Mouse (Mus musculus) liver, embryonic 13.5 days (tissue): Measurements from ENCODE around the gene Wnt3a. TPM values are rescaled to one million over a fixed set of nuclear protein-coding genes. Genes with fewer than 3 reads are reported as not detected.
A peak's percentile ranks its signal among the peaks of the same experiment; 100 is the strongest.
"Not testable (repeated sequence)": the region's sequence is repeated elsewhere in the genome, so short reads cannot be mapped to it uniquely, and the experiment has no call there.

Experiments used
- ATAC-seq: fragments of 200-750 bp; cut with Nextera tagmentation; 2 replicates; pipeline ENCODE4 v1.8.0; 2017; ENCODE audit warnings: low read depth, mild to moderate bottlenecking, moderate number of reproducible peaks, moderate library complexity
- DNase-seq: peaks from one replicate; pipeline ENCODE4 v3.0.0; 2022
- H3K27ac ChIP-seq: fragments of 300-500 bp; sonication (generic); 2 replicates; pipeline ENCODE4 v1.5.1; 2015; ENCODE audit warnings: moderate library complexity, mild to moderate bottlenecking, inconsistent platforms
- H3K27me3 ChIP-seq: fragments of 300-500 bp; sonication (generic); 2 replicates; pipeline ENCODE4 v1.6.1; 2015; ENCODE audit warnings: mild to moderate bottlenecking, inconsistent platforms
- H3K36me3 ChIP-seq: fragments of 300-500 bp; sonication (generic); 2 replicates; pipeline ENCODE4 v1.6.1; 2015; ENCODE audit warnings: mild to moderate bottlenecking, inconsistent platforms
- H3K4me1 ChIP-seq: fragments of 300-500 bp; sonication (generic); replicated peaks from 2 replicates; pipeline ENCODE4 v1.6.1; 2015; ENCODE audit warnings: inconsistent platforms
- H3K4me2 ChIP-seq: fragments of 300-500 bp; sonication (generic); 2 replicates; pipeline ENCODE4 v1.6.1; 2015; ENCODE audit warnings: inconsistent platforms, mild to moderate bottlenecking, moderate library complexity
- H3K4me3 ChIP-seq: fragments of 300-500 bp; sonication (generic); replicated peaks from 2 replicates; pipeline ENCODE4 v1.5.1; 2015; ENCODE audit warnings: mild to moderate bottlenecking, inconsistent platforms
- H3K9ac ChIP-seq: fragments of 300-500 bp; sonication (generic); 2 replicates; pipeline ENCODE4 v1.6.1; 2015; ENCODE audit warnings: mild to moderate bottlenecking, inconsistent platforms
- H3K9me3 ChIP-seq: fragments of 300-500 bp; sonication (generic); replicated peaks from 2 replicates; pipeline ENCODE4 v1.6.1; 2016; ENCODE audit warnings: inconsistent platforms
- WGBS: fragments of 180-500 bp; shearing (Covaris S2); methylation state at CpG from one replicate; pipeline ENCODE4 v1.1.7; 2015; ENCODE audit not compliant: insufficient replicate concordance; 5-methylcytosine and 5-hydroxymethylcytosine counted together
- polyA plus RNA-seq: library from polyadenylated mRNA; unstranded; fragments of >200 nt; fragmentation: Nextera tagmentation; extraction: Ambion mirVana; gene quantifications from 2 replicates; pipeline ENCODE4 v1.2.1, GENCODE M21; 2015

Wnt3a gene
- polyA plus RNA-seq, 1 experiment from 2014 or later, result not detected

DNA sequence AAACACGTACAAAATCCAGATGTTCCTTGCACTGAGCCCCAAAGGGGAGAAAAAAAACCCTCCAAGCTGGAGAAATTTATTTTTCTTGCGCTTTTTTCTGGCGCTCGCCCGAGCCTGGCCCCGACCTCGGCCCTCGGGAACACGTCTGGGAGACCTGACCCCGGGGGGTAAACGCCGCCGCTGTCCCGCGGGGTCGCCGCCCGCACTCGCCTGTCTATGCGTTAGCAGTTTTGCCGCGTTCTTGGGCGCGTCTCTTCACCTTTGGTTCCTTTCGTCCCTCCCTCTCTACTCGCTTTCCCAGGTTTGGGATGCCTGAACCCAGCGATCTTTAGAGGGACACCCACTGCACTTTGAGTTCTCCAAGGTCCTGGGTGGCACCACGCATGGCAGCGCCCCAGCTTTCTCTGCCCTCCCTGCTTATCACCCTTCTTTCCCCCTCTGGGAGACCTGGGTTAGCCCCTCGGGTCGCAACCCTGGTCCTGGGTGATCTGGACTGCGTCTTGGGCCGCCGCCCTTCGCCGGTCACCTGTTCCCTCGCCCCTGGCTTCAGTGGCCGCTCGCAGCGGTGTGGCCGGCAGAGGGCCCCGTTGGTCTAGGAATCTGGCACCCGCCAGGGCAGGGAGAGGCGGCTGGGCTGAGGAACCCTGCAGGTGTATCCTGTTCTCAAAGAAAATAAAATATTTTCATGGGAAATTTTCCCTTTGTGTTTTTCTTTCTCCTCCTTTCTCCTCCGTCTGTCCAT lies 17.0 kb upstream of the Wnt3a start:
- peak; percentile 32; the same call in 1 of the 2 replicates for ATAC-seq

GRCm38 (mm10) chr11:59306461-59307421 lies 16.2 kb upstream of the Wnt3a start, which contains the start of gene Wnt9a:
TSS of gene Wnt9a (plus strand) at chr11:59306928.
- peak within 1 kb of the TSS; percentile 64 for H3K4me2 ChIP-seq
- ATAC-seq, result peak; percentile 46
- H3K27ac ChIP-seq, result no peak within 1 kb of the TSS
- WGBS, result 1% methylated on average over 122 of the region's 128 CpGs
- no peaks in the 10 kb centered on the region for H3K36me3 ChIP-seq
- peaks cover 93% of the 10 kb centered on the region for H3K27me3 ChIP-seq
- no peak for DNase-seq
- 0 out of 2 replicates have a peak, but pooled peaks cover 6% of the 10 kb centered on the region for H3K4me1 ChIP-seq
- no peaks in the 10 kb centered on the region for H3K9me3 ChIP-seq
- peak within 1 kb of the TSS; percentile 54 for H3K4me3 ChIP-seq
- H3K9ac ChIP-seq, result no peak within 1 kb of the TSS

More for the DNA sequence above, 17.0 kb upstream of the Wnt3a start:
- H3K36me3 ChIP-seq, result no peaks in the 10 kb centered on the region
- 0 out of 2 replicates have a peak, but pooled peaks cover 6% of the 10 kb centered on the region for H3K4me1 ChIP-seq
- DNase-seq, result peak; percentile 24
- 3% methylated on average over 45 of the region's 45 CpGs for WGBS
- H3K27ac ChIP-seq, result no peak overlapping the region
- H3K4me3 ChIP-seq, result peak overlapping the region; percentile 54
- H3K4me2 ChIP-seq, result peak overlapping the region; percentile 64
- no peak overlapping the region for H3K9ac ChIP-seq
- H3K9me3 ChIP-seq, result no peaks in the 10 kb centered on the region
- peaks cover 96% of the 10 kb centered on the region for H3K27me3 ChIP-seq

DNA sequence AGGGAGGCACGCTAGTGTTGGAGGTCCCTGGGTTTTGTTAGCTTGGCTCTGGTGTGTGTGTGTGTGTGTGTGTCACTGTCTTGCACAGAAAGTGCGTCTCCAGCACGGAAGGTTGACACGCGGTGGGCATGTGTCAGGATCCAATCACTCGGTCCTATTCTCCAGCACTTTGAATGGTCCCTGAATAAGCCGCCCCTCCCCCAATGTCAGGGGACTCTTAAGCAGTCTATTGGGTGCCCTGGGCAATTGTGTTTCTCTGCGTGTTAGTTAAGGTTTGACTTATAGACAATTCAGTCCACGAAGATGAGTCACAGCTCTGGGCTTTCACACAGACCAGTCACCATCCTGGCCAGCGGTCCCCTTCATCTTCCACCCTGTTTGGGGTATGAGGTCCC lies 15.3 kb upstream of the Wnt3a start:
- Histone ChIP-seq H3K4me3 (no peak overlapping the region), H3K4me2 (no peak overlapping the region; the same call in 1 of the 2 replicates), H3K9me3 (no peaks in the 10 kb centered on the region), H3K4me1 (0 out of 2 replicates have a peak, but pooled peaks cover 6% of the 10 kb centered on the region), H3K27ac (no peak overlapping the region), H3K36me3 (no peaks in the 10 kb centered on the region), H3K9ac (no peak overlapping the region), H3K27me3 (peaks cover 92% of the 10 kb centered on the region)
- no peak for DNase-seq
- WGBS, result 8% methylated on average over 10 of the region's 10 CpGs
- ATAC-seq, result no peak

GRCm38 (mm10) chr11:59305008-59305820 lies 14.7 kb upstream of the Wnt3a start:
- Histone ChIP-seq H3K4me2 (no peak overlapping the region), H3K9me3 (no peaks in the 10 kb centered on the region), H3K36me3 (no peaks in the 10 kb centered on the region), H3K27ac (no peak overlapping the region), H3K4me1 (0 out of 2 replicates have a peak, but pooled peaks cover 6% of the 10 kb centered on the region), H3K9ac (no peak overlapping the region), H3K4me3 (no peak overlapping the region), H3K27me3 (peaks cover 92% of the 10 kb centered on the region)
- DNase-seq, result no peak
- no peak for ATAC-seq
- WGBS, result 34% methylated on average over 22 of the region's 22 CpGs

GRCm38 (mm10) chr11:59302700-59303569 lies 12.4 kb upstream of the Wnt3a start:
- Histone ChIP-seq H3K4me1 (0 out of 2 replicates have a peak, but pooled peaks cover 6% of the 10 kb centered on the region), H3K4me2 (no peak overlapping the region), H3K27me3 (peaks cover 91% of the 10 kb centered on the region), H3K9me3 (no peaks in the 10 kb centered on the region), H3K36me3 (no peaks in the 10 kb centered on the region), H3K4me3 (no peak overlapping the region), H3K9ac (no peak overlapping the region), H3K27ac (no peak overlapping the region)
- WGBS, result 30% methylated on average over 5 of the region's 10 CpGs
- no peak for DNase-seq
- ATAC-seq, result no peak

DNA sequence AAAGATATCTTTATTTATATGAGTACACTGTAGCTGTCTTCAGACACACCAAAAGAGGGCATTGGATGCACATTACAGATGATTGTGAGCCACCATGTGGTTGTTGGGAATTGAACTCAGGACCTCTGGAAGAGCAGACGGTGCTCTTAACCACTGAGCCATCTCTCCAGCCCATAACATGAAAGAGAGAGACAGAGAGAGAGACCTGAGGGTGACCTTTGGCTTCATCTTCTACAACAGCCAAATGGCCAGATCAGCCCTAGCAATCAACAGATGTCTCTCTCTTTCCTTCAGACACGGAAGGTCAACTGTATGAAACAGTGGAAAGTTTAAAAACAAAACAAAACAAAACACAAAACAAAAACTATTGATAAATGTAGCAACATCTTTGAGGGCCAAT lies 10.5 kb upstream of the Wnt3a start:
- H3K27ac ChIP-seq, DNase-seq, H3K36me3 ChIP-seq, H3K4me2 ChIP-seq, H3K9ac ChIP-seq, H3K9me3 ChIP-seq, H3K4me1 ChIP-seq, H3K4me3 ChIP-seq, ATAC-seq: not testable (repeated sequence)
- peaks cover 91% of the 10 kb centered on the region for H3K27me3 ChIP-seq
- WGBS, result 52% methylated on average over 2 of the region's 2 CpGs

- Histone ChIP-seq H3K36me3 (no peaks in the 10 kb centered on the region), H3K4me1 (no peaks in the 10 kb centered on the region), H3K27me3 (peaks cover 90% of the 10 kb centered on the region), H3K9ac (no peak overlapping the region), H3K9me3 (no peaks in the 10 kb centered on the region), H3K4me3 (no peak overlapping the region), H3K27ac (no peak overlapping the region), H3K4me2 (no peak overlapping the region)
- WGBS, result 15% methylated on average over 3 of the region's 3 CpGs
- ATAC-seq, result no peak
- no peak for DNase-seq
Measured at GRCm38 (mm10) chr11:59300185-59300584, 9.6 kb upstream of the Wnt3a start.

DNA sequence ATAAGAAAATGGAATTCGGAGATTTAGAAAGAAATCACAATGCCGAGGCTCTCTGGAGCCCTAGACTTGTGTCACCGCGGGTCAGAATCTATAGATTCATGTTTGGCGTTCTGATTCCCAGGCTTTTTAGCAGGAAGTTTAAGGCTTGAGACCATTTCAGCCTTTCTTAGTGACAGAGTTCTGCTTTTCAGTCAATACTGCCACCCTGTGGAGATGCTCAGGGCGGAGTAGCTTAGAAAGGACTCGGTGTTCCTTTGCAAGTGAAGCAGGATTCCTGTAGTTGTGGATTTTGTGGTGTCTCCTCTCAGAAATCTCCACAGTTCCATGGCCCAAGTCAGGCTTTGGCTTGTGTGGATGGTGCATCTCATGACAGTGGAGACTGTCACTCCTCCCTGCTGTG lies 7.4 kb upstream of the Wnt3a start:
- no peaks in the 10 kb centered on the region for H3K4me1 ChIP-seq
- no peak overlapping the region for H3K4me2 ChIP-seq
- no peak for DNase-seq
- ATAC-seq, result no peak
- 15% methylated on average over 7 of the region's 7 CpGs for WGBS
- no peak overlapping the region for H3K27ac ChIP-seq
- no peak overlapping the region for H3K9ac ChIP-seq
- H3K9me3 ChIP-seq, result no peaks in the 10 kb centered on the region
- no peaks in the 10 kb centered on the region for H3K36me3 ChIP-seq
- H3K4me3 ChIP-seq, result no peak overlapping the region
- H3K27me3 ChIP-seq, result peaks cover 89% of the 10 kb centered on the region

GRCm38 (mm10) chr11:59293616-59294015 lies 3.1 kb upstream of the Wnt3a start:
- peaks cover 98% of the 10 kb centered on the region for H3K27me3 ChIP-seq
- H3K9ac ChIP-seq, result no peak overlapping the region
- H3K4me3 ChIP-seq, result no peak overlapping the region
- WGBS, result 17% methylated on average over 7 of the region's 7 CpGs
- no peak overlapping the region for H3K27ac ChIP-seq
- no peaks in the 10 kb centered on the region for H3K36me3 ChIP-seq
- H3K4me1 ChIP-seq, result no peaks in the 10 kb centered on the region
- DNase-seq (peak; percentile 44), ATAC-seq (peak; percentile 60; the same call in 1 of the 2 replicates)
- H3K9me3 ChIP-seq, result no peaks in the 10 kb centered on the region
- no peak overlapping the region for H3K4me2 ChIP-seq

- H3K9ac ChIP-seq, result no peak overlapping the region
- no peaks in the 10 kb centered on the region for H3K36me3 ChIP-seq
- H3K4me1 ChIP-seq, result no peaks in the 10 kb centered on the region
- H3K27ac ChIP-seq, result no peak overlapping the region
- WGBS, result 2% methylated on average over 25 of the region's 25 CpGs
- peaks cover 99% of the 10 kb centered on the region for H3K27me3 ChIP-seq
- no peak overlapping the region for H3K4me3 ChIP-seq
- no peak for ATAC-seq
- no peak for DNase-seq
- no peaks in the 10 kb centered on the region for H3K9me3 ChIP-seq
- no peak overlapping the region for H3K4me2 ChIP-seq
Measured at GRCm38 (mm10) chr11:59289706-59290105, 846 bp downstream of the Wnt3a start.
